Mouse (Mus musculus) erythroblast, embryonic 14.5 days (primary cell): Measurements from ENCODE around the gene Pdss2.

ENCODE experiments used
- GATA1 ChIP-seq: IDR thresholded peaks from 2 replicates; pipeline ENCODE4 v1.6.1; 2012; ENCODE audit warnings: low read length, inconsistent platforms, mixed read lengths
- TAL1 ChIP-seq: IDR thresholded peaks from 3 replicates; pipeline ENCODE4 v1.6.1; 2012; ENCODE audit warnings: low read length, inconsistent platforms, mixed read lengths

- TF ChIP-seq GATA1 (no peak), TAL1 (no peak)
Measured at GRCm38 (mm10) chr10:43373666-43374065, 152.4 kb downstream of the Pdss2 start.
